Mouse (Mus musculus): ENCODE data around the gene Cdc34.

Cdc34 gene

DNA sequence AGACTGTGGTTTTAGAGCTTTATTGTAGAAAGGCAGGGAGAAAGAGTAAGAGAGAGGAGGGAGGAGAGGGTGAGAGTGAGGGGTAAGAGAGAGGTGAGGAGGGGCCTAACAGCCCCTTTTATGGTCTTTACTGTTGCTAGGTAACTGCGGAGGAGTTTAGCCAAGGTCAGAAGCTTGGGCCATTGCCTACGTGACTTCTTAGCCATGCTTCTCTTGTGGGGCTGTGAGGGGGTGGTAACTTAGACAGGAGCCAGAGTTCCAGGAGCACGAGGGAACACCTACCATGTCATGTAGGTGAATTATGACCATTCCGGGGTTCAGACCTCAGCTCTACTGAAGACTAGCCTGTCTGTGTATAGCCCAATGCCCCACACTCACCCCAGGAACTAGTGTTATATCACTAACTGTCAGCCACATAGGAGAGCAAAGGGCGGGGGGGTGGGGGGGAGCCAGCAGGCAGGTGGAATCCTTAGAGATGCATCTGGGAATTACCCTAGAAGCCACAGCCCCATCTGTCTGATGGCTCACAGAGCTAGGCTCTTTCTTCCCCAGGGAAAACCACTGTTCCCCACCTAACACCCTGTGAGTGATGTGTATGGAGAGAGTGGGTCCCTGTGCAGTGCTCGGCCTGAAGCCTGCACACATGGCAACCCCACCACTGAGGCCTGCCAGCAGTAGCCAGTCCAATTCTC is 10.5 kb upstream of the Cdc34 start:
- no peak for DNase-seq

DNA sequence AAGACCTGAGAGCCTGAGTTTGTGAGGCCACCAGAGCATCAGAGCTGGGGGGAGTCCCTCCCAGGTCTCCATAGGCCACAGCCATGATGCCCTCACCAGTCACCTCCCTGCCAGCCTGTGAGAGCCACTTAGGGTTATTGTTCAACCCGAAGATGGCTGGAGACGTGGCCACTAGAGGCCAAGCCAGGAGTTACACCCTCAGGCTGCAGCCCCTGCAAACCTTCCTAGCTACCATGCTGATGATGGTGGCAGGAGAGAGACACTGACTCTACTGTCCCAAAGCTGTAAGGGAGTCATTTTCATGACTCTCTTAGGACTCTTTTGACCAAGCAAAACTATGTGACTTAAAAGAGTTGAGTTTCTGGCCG is 9.9 kb upstream of the Cdc34 start:
- no peak for DNase-seq

GRCm38 (mm10) chr10:79673054-79673453 is 8.9 kb upstream of the Cdc34 start:
- peak; percentile 14 for DNase-seq

DNA sequence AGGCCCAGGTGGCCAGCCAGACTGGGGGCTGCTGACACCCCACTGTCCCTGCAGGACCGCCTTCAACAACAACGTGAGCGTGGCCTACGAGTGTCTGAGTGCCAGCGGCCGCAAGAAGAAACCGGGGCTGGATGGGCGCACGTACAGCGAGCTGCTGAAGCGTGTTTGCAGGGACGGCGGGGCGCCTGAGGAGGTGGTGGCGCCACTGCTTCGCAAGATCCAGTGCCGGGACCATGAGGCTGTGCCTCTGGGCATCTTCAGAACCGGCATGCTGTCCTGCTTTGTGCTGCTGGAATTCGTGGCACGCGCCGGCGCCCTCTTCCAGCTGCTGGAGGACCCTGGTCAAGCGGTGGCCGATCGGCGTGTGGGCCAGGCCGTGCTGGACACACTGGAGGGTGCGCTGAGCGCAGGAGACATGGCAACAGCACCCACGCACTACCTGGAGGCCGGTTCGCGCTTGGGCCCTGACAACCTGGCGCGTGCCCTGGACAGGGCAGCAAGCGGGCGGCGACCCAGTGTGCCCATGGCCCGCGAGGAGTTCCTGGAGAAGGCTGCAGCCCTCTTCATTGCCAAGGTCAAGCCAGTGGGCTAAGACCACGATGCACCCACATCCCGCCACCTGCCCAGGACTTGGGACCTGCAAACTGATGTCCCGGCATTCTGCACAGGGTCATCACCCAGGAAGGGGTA is 6.5 kb upstream of the Cdc34 start:
- DNase-seq: peak; percentile 25

- peak; percentile 58 for DNase-seq
These were observed 1.1 kb upstream of the Cdc34 start for GRCm38 (mm10) chr10:79680606-79681495.

- DNase-seq: peak; percentile 55
These were observed 538 bp downstream of the Cdc34 start for GRCm38 (mm10) chr10:79682551-79682915.

- peak; percentile 56 for DNase-seq
These were observed 1.1 kb downstream of the Cdc34 start for GRCm38 (mm10) chr10:79682916-79683582.

DNA sequence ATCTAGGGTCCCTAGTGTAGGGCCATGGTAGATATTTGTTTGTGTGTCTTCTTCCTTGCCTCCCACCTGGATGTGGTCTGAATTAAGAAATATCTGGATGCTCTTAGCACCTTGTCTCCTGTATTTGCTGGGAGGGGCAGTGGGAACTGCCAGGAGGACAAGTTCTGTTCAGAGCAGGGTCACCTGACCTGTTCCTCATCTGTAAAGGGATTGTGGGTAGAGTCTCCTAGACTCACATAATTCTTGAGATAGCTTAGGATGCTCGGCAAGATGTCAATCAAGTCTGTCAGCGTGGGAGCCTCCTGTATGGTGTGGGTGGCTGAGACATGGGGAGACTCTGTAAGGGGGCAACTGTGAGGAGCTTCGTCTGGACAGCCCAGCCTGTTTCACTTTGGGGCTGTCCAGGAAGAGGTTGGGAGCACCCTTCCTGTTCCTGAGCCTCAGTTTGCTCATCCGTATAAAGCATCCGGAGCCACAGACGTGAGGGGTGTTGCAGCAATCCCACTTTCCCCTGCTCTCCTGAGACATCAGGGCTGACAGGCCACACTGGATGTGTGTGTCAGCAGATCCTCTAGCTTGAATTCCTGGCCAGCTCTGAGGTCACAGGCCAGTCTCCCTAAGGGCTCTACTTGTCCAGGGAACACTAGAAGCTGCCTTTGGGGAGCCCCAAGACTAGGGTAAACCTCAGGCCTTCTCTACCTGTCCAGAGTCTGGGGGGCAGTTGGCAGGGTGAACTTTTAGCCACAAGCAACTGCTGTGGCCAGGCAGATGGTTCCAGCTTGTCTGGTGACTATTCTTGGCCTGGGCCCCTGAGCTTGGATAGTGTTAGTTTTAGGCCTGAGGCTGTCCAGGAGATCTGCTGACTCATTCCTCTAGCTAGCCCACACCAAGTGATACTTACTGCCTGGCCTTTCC is 2.0 kb downstream of the Cdc34 start:
- peak; percentile 20 for DNase-seq

DNA sequence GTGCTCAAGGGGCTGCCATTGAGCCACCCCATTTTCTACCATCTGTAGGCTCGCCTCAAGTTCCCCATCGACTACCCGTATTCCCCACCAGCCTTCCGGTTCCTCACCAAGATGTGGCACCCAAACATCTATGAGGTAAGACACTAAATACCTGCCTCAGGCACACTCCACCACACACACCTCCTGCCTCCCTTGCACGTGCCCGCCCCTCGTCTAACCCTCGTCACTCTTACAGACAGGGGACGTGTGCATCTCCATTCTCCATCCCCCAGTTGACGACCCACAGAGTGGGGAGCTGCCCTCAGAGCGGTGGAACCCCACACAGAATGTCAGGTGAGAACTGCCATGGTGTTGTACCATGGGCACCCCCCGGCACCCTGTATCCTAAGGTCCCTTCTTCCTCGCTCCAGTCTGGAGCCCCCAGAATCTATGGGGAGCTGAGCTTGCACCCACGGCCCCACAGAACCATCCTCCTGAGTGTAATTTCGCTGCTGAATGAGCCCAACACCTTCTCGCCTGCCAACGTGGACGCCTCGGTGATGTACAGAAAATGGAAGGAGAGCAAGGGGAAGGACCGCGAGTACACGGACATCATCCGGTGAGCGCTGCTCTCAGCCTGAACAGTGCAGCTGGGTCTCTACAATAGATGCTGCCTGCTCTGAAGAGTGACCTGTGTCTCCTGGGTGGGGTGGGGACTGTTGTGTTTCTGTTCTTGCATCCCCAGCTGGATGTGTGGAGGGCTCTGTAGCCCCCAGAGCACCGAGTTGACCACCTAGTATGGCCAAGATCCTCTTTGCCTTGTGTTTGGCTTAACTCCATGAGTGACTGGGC is 3.0 kb downstream of the Cdc34 start:
- peak; percentile 17 for DNase-seq

DNA sequence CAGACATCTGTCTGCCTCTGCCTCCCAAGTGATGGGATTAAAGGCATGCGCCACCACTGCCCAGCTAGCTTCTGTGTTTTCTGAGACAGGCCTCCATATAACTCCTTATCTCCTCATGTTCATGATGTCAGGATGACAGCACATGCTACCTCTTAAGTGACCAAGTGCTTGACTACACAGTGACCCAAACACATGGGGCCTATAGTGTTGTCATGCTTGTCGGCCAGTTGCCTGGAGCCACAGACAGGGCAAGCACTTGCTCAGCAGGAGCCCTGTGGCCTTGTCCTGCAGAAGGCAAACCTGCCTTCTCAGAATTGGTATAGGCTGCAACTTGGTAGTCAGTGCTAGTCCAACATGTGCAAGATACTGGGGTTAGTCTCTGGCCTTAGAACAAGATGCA is 4.2 kb downstream of the Cdc34 start:
- DNase-seq: no peak

DNA sequence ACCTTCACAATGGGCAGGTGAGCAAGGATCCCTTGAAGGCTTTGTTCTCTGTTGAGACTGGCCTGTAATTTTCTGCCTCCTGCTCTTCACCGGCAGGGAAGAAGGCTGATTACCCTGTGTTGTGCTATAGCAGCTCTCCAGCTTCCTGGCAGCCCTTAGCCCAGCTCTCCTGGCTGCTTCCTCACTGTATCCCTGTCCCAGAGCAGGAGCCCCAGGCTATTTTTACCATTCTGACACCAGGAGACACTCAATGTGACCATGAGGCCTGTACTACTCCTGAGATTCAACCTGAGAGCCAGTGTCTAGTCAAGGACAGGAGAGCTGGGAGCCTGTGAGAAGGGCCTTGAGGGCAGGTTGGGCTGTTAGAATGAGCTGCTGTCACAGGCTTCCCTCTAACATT is 4.7 kb downstream of the Cdc34 start:
- DNase-seq: no peak

DNA sequence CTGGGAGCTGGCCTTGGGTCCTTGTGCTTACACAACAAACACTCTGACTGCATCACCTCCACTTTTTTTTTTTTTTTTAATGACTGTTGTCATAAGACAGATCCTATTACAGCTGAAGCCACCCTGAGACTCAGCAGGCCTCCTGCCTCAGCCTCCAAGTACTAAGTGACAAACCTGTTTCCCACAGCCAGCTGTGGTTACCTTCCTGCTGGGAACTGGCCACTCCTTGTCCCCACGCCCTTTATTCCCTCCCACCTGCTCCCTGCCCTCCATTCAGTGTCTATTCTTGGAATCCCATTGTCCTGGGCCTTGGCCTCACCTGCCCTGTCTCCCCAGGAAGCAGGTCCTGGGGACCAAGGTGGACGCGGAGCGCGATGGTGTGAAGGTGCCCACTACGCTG is 5.5 kb downstream of the Cdc34 start:
- DNase-seq: no peak

GRCm38 (mm10) chr10:79688720-79689119 is 6.7 kb downstream of the Cdc34 start, which contains the start of gene Gzmm:
Gene Gzmm, plus strand, starts transcription at chr10:79689020.
- no peak for DNase-seq

DNA sequence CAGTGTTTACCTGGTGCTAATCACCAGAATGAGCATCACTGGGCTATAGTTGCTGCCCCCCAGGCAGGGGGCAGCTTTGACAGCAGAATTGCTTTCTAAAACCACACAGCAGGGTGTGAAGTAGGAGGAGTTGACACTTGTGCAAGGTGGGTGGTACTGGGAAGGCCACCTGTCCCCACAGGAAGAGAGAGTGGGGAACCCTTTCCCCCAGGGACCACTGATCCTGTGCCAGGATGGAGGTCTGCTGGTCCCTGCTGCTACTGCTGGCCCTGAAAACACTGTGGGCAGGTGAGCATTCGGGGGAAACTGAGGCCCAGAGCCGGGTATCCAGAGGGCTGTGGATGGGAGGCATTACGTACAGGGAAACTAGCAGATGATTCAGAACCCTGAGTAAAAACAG is 7.2 kb downstream of the Cdc34 start:
- no peak for DNase-seq

DNA sequence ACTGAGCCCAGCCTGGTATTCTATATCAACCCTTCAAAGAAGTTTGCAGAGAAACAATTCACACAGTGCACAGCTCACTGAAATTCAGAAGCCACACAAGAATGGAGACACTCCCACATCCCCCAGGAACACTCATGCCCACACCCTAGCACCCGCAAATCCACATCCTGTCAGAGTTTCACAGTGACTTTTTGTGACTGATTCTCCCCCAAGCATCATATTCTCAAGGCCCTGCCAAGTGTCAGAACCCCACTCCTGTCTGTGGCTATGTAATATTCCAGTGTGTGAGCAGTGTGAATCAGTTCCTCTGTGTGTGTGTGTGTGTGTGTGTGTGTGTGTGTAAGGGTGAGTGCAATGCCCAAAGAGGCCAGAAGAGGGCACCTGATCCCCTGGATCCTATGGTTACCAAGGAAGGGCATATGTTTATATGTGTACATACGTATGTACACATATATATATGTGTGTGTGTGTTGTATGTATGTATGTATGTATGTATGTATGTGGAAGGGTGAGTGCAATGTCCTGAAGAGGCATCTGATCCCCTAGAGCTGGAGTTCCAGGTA is 10.1 kb downstream of the Cdc34 start:
- DNase-seq: no peak

GRCm38 (mm10) chr10:79693580-79694378 is 11.8 kb downstream of the Cdc34 start:
- no peak for DNase-seq

DNA sequence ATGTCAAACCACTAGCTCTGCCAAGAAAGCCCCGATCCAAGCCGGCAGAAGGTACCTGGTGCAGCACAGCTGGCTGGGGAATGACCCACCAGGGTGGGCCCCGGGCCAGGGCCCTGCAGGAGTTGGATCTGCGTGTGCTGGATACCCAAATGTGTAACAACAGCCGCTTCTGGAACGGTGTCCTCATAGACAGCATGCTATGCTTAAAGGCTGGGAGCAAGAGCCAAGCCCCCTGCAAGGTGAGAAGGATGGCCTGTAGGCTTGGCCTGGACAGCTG is 12.3 kb downstream of the Cdc34 start:
- no peak for DNase-seq

- peak; percentile 77 for DNase-seq
These were observed 13.5 kb downstream of the Cdc34 start for GRCm38 (mm10) chr10:79695231-79696128.

- DNase-seq: no peak
These were observed 14.2 kb downstream of the Cdc34 start for GRCm38 (mm10) chr10:79696129-79696651.
